Mouse (Mus musculus) monocyte, adult 59 days (primary cell): Measurements from ENCODE around the gene Gm17482. TPM values are rescaled to one million over a fixed set of nuclear protein-coding genes. Genes with fewer than 3 reads are reported as not detected.

Experiments used
- total RNA-seq, 2 experiments: library from RNA; stranded (reverse); gene quantifications; one replicate each; pipeline ENCODE4 v1.2.4; 2023

Gene Gm17482
- total RNA-seq: not detected

GRCm38 (mm10) chr6:115227043-115227442 lies at the start of gene Gm17482:
Gene Gm17482 (plus strand): TSS chr6:115227343.

GRCm38 (mm10) chr6:115252099-115252873 lies 25.1 kb downstream of the Gm17482 start, which contains the start of gene Timp4:
Gene Timp4 (minus strand): TSS chr6:115252205.

Other genes with a start within 250 kb of the Gm17482 start
- 10 to 100 TPM; 12.2 to 12.4 TPM for gene Tamm41, start 189.5 kb upstream of the Gm17482 start, total RNA-seq
- not detected for gene Syn2, start 92.4 kb upstream of the Gm17482 start, total RNA-seq
- gene Timp4, start 24.9 kb downstream of the Gm17482 start, total RNA-seq: not detected
- 10 to 100 TPM; 64.5 to 72.3 TPM for gene Pparg, start 133.6 kb downstream of the Gm17482 start, total RNA-seq